Mouse (Mus musculus) gastrocnemius, adult 2 months (tissue): ENCODE measurements around the gene Srsf5. TPM values are rescaled to one million over a fixed set of nuclear protein-coding genes. Genes with fewer than 3 reads are reported as not detected.

Experiments used
- DNase-seq: peaks from one replicate; pipeline ENCODE4 v3.0.0; 2022
- H3K27ac ChIP-seq: fragments of 200-600 bp; 2 replicates; pipeline ENCODE4 v1.8.1; 2022; ENCODE audit warnings: mild to moderate bottlenecking
- H3K4me3 ChIP-seq: fragments of 200-600 bp; 2 replicates; pipeline ENCODE4 v1.8.1; 2022; ENCODE audit warnings: mild to moderate bottlenecking, moderate library complexity
- CTCF ChIP-seq: fragments of 200-600 bp; IDR thresholded peaks from 2 replicates; pipeline ENCODE4 v1.8.1; 2022; ENCODE audit warnings: antibody characterized with exemption, mild to moderate bottlenecking, moderate library complexity
- intact Hi-C: fragments of 180-260 bp; cut with DNase I; formaldehyde crosslinking; loops from one replicate; pipeline ENCODE4 v1.15.1; 2025
- total RNA-seq, 2 experiments: library from RNA; stranded (reverse); gene quantifications; 2 replicates each; pipeline ENCODE4 v1.2.3; 2021

Srsf5 gene
- total RNA-seq, 2 experiments from 2014 or later, result 93.8 to 118 TPM

- Histone ChIP-seq H3K27ac (no peak overlapping the region), H3K4me3 (no peak overlapping the region)
- TF ChIP-seq CTCF, result no peak
- intact Hi-C loops, result no loop called here
- DNase-seq, result no peak
These were observed 10.7 kb downstream of the Srsf5 start for GRCm38 (mm10) chr12:80956039-80956438.

GRCm38 (mm10) chr12:80957961-80958360, 12.7 kb downstream of the Srsf5 start:
- no peak overlapping the region for H3K27ac ChIP-seq
- intact Hi-C loops, result no loop called here

GRCm38 (mm10) chr12:80962566-80962965, 17.3 kb downstream of the Srsf5 start:
- DNase-seq, result no peak
- no peak overlapping the region for H3K4me3 ChIP-seq
- no peak for TF ChIP-seq CTCF
- intact Hi-C loops, result no loop called here
- no peak overlapping the region for H3K27ac ChIP-seq

More at GRCm38 (mm10) chr12:80957961-80958360, 12.7 kb downstream of the Srsf5 start:
- DNase-seq, result no peak
- H3K4me3 ChIP-seq, result no peak overlapping the region
- no peak for TF ChIP-seq CTCF

DNA sequence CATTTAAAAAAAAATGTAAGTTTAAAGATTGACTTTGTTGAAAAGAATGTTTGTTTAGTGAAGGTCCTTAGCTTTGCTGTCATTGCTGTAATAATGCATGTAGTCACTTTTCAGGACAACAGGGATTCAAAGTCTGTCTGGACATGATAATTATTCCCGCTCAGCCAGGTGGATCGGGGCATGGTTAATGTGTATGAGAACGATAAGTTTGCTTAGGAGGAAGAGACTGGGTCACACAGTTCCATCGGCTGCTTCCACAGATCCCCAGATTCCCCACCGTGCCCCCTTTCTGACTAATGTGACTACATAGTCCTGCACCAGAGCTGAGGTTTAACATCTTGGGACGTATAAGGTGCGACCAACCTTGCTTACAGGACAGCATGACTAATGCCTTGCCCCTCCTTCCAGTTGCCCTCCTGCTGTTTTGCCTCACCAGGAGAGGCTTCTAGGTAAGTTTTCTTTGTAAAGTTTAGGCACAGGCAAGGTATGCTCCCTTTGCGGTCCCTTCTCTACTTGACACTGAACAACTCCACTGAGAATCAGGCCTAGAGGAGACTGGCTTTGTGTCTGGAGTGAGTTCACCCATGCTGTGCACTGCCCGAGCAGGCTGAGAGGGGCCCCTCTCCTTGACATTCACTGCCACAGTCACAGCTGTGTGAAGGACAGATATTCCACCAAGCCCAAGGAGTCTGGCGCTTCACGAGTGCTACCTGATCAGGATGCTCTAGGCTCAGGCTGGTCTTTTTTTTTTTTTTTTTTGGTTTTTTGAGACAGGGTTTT, 20.9 kb downstream of the Srsf5 start:
- H3K27ac ChIP-seq, result no peak overlapping the region
- no peak for DNase-seq
- no peak overlapping the region for H3K4me3 ChIP-seq
- TF ChIP-seq CTCF, result no peak
- intact Hi-C loops, result no loop called here

DNA sequence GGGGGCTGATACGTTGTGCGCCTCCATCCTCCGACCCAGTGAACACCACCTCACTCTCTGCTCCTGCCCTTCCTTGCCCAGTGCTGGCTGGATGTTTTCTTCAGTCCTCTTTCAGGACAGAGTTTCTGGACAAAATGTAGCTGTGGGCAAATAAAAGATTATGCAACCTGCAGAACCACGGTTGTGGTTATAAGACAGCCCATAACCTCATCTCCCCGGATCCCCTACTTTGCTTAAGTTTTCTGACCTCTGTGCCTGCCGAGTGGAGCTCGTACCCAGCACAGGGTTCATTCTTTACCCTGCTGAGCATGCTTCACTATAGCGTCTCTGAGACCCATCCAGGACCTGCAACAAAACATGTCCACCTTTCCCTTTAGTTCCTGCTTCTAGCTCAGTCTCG, 22.6 kb downstream of the Srsf5 start:
- intact Hi-C loops, result no loop called here
- no peak for TF ChIP-seq CTCF
- no peak overlapping the region for H3K27ac ChIP-seq
- no peak overlapping the region for H3K4me3 ChIP-seq
- no peak for DNase-seq

- no peak for TF ChIP-seq CTCF
- intact Hi-C loops, result no loop called here
- no peak for DNase-seq
- Histone ChIP-seq H3K27ac (no peak within 1 kb of the TSS), H3K4me3 (no peak within 1 kb of the TSS)
These were observed 23.3 kb downstream of the Srsf5 start, which contains the start of gene Slc10a1 for GRCm38 (mm10) chr12:80968605-80969004. TSS of gene Slc10a1 (minus strand) at chr12:80968705.

- DNase-seq, result no peak
- H3K4me3 ChIP-seq, result no peak overlapping the region
- intact Hi-C loops, result no loop called here
- TF ChIP-seq CTCF, result no peak
- no peak overlapping the region for H3K27ac ChIP-seq
These were observed 24.9 kb downstream of the Srsf5 start for GRCm38 (mm10) chr12:80970181-80970705.

- Histone ChIP-seq H3K4me3 (no peak overlapping the region), H3K27ac (no peak overlapping the region)
- no peak for TF ChIP-seq CTCF
- intact Hi-C loops, result no loop called here
- no peak for DNase-seq
These were observed 26.5 kb downstream of the Srsf5 start for GRCm38 (mm10) chr12:80971756-80972155.

- TF ChIP-seq CTCF, result no peak
- intact Hi-C loops, result no loop called here
- no peak for DNase-seq
- H3K4me3 ChIP-seq, result no peak overlapping the region
- no peak overlapping the region for H3K27ac ChIP-seq
These were observed 30.8 kb downstream of the Srsf5 start for GRCm38 (mm10) chr12:80975939-80976671.

GRCm38 (mm10) chr12:80982326-80982725, 37.0 kb downstream of the Srsf5 start:
- no peak overlapping the region for H3K4me3 ChIP-seq
- TF ChIP-seq CTCF, result peak; percentile 98
- peak; percentile 51 for DNase-seq
- intact Hi-C loops, result loop anchor here (1.0 to 5.0 kb wide), 2 partner anchors 200 to 420 kb away; no protein-coding TSS in a partner anchor
- H3K27ac ChIP-seq, result no peak overlapping the region

DNA sequence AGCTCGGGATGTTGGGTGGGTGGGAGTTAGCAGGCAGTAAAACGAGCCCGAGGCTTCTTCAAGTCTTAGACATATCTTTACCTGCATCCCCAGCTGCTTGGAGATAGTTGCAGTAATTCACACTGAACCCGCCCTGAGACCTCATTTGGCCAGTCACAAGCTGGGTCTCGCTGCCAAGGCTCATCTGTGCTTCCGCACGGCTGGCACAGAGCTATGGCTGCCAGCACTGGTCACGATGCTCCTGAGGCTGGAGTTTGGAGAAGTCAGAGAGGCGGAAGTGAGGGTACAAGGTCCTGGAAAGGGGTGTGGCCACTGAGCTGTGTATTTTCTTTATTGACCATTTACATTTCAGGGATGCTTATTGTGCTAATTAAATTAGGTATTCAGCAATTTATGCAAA, 38.4 kb downstream of the Srsf5 start:
- Histone ChIP-seq H3K27ac (no peak overlapping the region), H3K4me3 (no peak overlapping the region)
- no peak for DNase-seq
- intact Hi-C loops, result loop anchor here (5.0 kb wide), 1 partner anchor 419 kb away; no protein-coding TSS in a partner anchor
- no peak for TF ChIP-seq CTCF

GRCm38 (mm10) chr12:80986628-80987027, 41.3 kb downstream of the Srsf5 start:
- no peak for DNase-seq
- H3K27ac ChIP-seq, result no peak overlapping the region
- no peak for TF ChIP-seq CTCF
- H3K4me3 ChIP-seq, result no peak overlapping the region
- intact Hi-C loops, result no loop called here

DNA sequence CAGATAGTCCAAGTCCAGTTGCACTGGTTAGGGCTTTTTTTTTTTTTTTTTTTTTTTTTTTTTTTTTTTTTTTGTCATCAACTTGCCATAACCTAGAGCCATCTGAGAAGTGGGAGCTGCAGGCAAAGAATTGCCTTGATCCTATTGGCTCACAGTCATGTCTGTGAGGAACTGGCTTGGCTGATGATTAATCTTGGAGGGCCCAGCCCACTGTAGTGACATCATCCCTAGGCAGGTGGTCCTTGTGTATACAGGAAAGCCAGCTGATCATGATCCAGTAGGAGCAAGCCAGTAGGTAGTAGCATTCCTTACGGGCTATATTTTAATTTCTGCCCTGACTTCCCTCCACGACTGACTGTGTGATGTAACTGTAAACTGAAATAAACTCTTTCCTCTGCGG, 43.0 kb downstream of the Srsf5 start:
- TF ChIP-seq CTCF, result no peak
- Histone ChIP-seq H3K4me3 (no peak overlapping the region), H3K27ac (no peak overlapping the region)
- intact Hi-C loops, result no loop called here
- no peak for DNase-seq
